Mouse (Mus musculus) CH12.LX (cell line): ENCODE results near the gene Psmg3. TPM values are rescaled to one million over a fixed set of nuclear protein-coding genes. Genes with fewer than 3 reads are reported as not detected.

Experiments used
- DNase-seq: peaks from one replicate; pipeline ENCODE4 v3.0.0-alpha.2; 2013; ENCODE audit errors: extremely low read depth
- H3K27ac ChIP-seq: 2 replicates; pipeline ENCODE4 v1.5.1; 2012; ENCODE audit warnings: low read depth, mild to moderate bottlenecking, control low read depth, moderate library complexity; ENCODE audit not compliant: insufficient read depth
- H3K27me3 ChIP-seq: replicated peaks from 2 replicates; pipeline ENCODE3; 2012; ENCODE audit warnings: inconsistent platforms
- H3K36me3 ChIP-seq, 2 experiments: replicated peaks in 1 of 2; 2 replicates each; pipeline versions ENCODE3 to v1.6.1; 2012; ENCODE audit warnings: inconsistent platforms in 1 of 2, low read length in 1 of 2, mild to moderate bottlenecking in 1 of 2, mixed read lengths in 1 of 2, moderate library complexity in 1 of 2; ENCODE audit not compliant: control insufficient read depth in 1 of 2, insufficient read depth in 1 of 2
- H3K4me1 ChIP-seq, 2 experiments: 2 replicates each; pipeline ENCODE4 v1.6.1; 2012; ENCODE audit warnings: inconsistent platforms in 1 of 2, moderate library complexity in 1 of 2; ENCODE audit not compliant: insufficient read depth in 2 of 2, control insufficient read depth in 1 of 2
- H3K4me2 ChIP-seq: 2 replicates; pipeline ENCODE4 v1.6.1; 2012; ENCODE audit warnings: low read depth, mild to moderate bottlenecking, control low read depth; ENCODE audit not compliant: poor library complexity, insufficient read depth, severe bottlenecking
- H3K4me3 ChIP-seq, 3 experiments: fragments of 150-350 bp in 1 of 3; sonication (generic) in 1 of 3; replicated peaks in 1 of 3; 2 replicates each; pipeline versions ENCODE3 to v1.5.1; 2011 to 2012; ENCODE audit warnings: low read depth in 2 of 3, low read length in 2 of 3, mild to moderate bottlenecking in 2 of 3, moderate library complexity in 2 of 3, control low read depth in 1 of 3, improper control_type of control experiment in 1 of 3, inconsistent platforms in 1 of 3, mixed read lengths in 1 of 3; ENCODE audit not compliant: poor library complexity in 1 of 3
- H3K79me2 ChIP-seq: replicated peaks from 2 replicates; pipeline ENCODE4 v1.6.1; 2012; ENCODE audit warnings: mild to moderate bottlenecking, moderate library complexity; ENCODE audit not compliant: control insufficient read depth, poor library complexity, insufficient read depth, severe bottlenecking; ENCODE audit errors: extremely low read depth
- H3K9ac ChIP-seq: 2 replicates; pipeline ENCODE4 v1.6.1; 2012; ENCODE audit warnings: low read depth, mild to moderate bottlenecking, control low read depth, moderate library complexity; ENCODE audit not compliant: insufficient read depth
- H3K9me3 ChIP-seq: replicated peaks from 2 replicates; pipeline ENCODE3; 2012; ENCODE audit warnings: low read length, inconsistent platforms, mixed read lengths
- CHD1 ChIP-seq: IDR thresholded peaks from 2 replicates; pipeline ENCODE4 v1.6.1; 2012; ENCODE audit warnings: low read depth, low read length, improper control_type of control experiment, inconsistent platforms
- EP300 ChIP-seq: IDR thresholded peaks from 2 replicates; pipeline ENCODE4 v1.6.1; 2011; ENCODE audit warnings: low read length, improper control_type of control experiment
- GABPA ChIP-seq: IDR thresholded peaks from 2 replicates; pipeline ENCODE4 v1.6.1; 2012; ENCODE audit warnings: low read depth, low read length, improper control_type of control experiment, inconsistent platforms; ENCODE audit not compliant: insufficient replicate concordance
- JUN ChIP-seq: IDR thresholded peaks from 2 replicates; pipeline ENCODE4 v1.6.1; 2011; ENCODE audit warnings: low read depth, mild to moderate bottlenecking, low read length, improper control_type of control experiment, moderate library complexity; ENCODE audit not compliant: insufficient read depth
- MEF2A ChIP-seq: IDR thresholded peaks from 2 replicates; pipeline ENCODE4 v1.6.1; 2014; ENCODE audit warnings: low read depth, mild to moderate bottlenecking, inconsistent platforms, low read length, improper control_type of control experiment, borderline replicate concordance
- MXI1 ChIP-seq: IDR thresholded peaks from 2 replicates; pipeline ENCODE4 v1.6.1; 2011; ENCODE audit warnings: mild to moderate bottlenecking, low read depth, low read length, improper control_type of control experiment
- MYC ChIP-seq: IDR thresholded peaks from 2 replicates; pipeline ENCODE4 v1.6.1; 2011; ENCODE audit warnings: low read depth, mild to moderate bottlenecking, improper control_type of control experiment, low read length
- NELFE ChIP-seq: IDR thresholded peaks from 2 replicates; pipeline ENCODE4 v1.6.1; 2011; ENCODE audit warnings: low read depth, low read length, improper control_type of control experiment
- NRF1 ChIP-seq: IDR thresholded peaks from 2 replicates; pipeline ENCODE4 v1.6.1; 2014; ENCODE audit warnings: low read depth, mild to moderate bottlenecking, inconsistent platforms, low read length, improper control_type of control experiment, moderate library complexity
- POLR2A ChIP-seq: IDR thresholded peaks from 2 replicates; pipeline ENCODE4 v1.6.1; 2011; ENCODE audit warnings: low read depth, mild to moderate bottlenecking, improper control_type of control experiment, low read length
- POLR2AphosphoS2 ChIP-seq: IDR thresholded peaks from 2 replicates; pipeline ENCODE4 v1.6.1; 2011; ENCODE audit warnings: low read depth, low read length, improper control_type of control experiment
- RAD21 ChIP-seq: IDR thresholded peaks from 2 replicates; pipeline ENCODE4 v1.6.1; 2011; ENCODE audit warnings: low read depth, mild to moderate bottlenecking, low read length, improper control_type of control experiment, moderate library complexity
- TBP ChIP-seq: conservative IDR thresholded peaks from 2 replicates; pipeline ENCODE4 v1.6.1; 2011; ENCODE audit warnings: low read depth, low read length, improper control_type of control experiment
- TCF12 ChIP-seq: IDR thresholded peaks from 2 replicates; pipeline ENCODE4 v1.6.1; 2014; ENCODE audit warnings: low read depth, mild to moderate bottlenecking, inconsistent platforms, low read length, improper control_type of control experiment
- USF1 ChIP-seq: IDR thresholded peaks from 2 replicates; pipeline ENCODE4 v1.6.1; 2014; ENCODE audit warnings: low read depth, mild to moderate bottlenecking, inconsistent platforms, low read length, improper control_type of control experiment
- ZKSCAN1 ChIP-seq: IDR thresholded peaks from 2 replicates; pipeline ENCODE4 v1.6.1; 2012; ENCODE audit warnings: low read depth, inconsistent platforms, low read length, improper control_type of control experiment, borderline replicate concordance
- dilution Hi-C: fragments of 300-500 bp; cut with MboI; formaldehyde crosslinking; loops from 2 replicates; pipeline ENCODE4 v1.14.3; 2020; ENCODE audit warnings: low sequenced_read_pairs; ENCODE audit not compliant: extremely low pct_unique_long_range_greater_than_20kb, extremely low pct_ligation_motif_present
- in situ Hi-C: fragments of 300-500 bp; cut with MboI; formaldehyde crosslinking; loops from 3 replicates; pipeline ENCODE4 v1.14.3; 2019; ENCODE audit warnings: low sequenced_read_pairs, low pct_ligation_motif_present, low pct_unique_long_range_greater_than_20kb, mixed read lengths
- polyA plus RNA-seq: library from polyadenylated mRNA; unstranded; fragments of >175 nt; gene quantifications from 2 replicates; pipeline ENCODE4 v1.2.1, GENCODE M21; 2012; ENCODE audit warnings: low read depth; ENCODE audit not compliant: insufficient read length
- total RNA-seq, 2 experiments: library from RNA; depleted of rRNA; stranded (reverse); fragments of 300-350 nt in 1 of 2; fragments of >200 nt in 1 of 2; gene quantifications; 2 replicates each; pipeline ENCODE4 v1.2.3; 2012 to 2014

Gene Psmg3
- total and polyA plus RNA-seq, 3 experiments: 43.5 to 101 (median 57.3) TPM

DNA sequence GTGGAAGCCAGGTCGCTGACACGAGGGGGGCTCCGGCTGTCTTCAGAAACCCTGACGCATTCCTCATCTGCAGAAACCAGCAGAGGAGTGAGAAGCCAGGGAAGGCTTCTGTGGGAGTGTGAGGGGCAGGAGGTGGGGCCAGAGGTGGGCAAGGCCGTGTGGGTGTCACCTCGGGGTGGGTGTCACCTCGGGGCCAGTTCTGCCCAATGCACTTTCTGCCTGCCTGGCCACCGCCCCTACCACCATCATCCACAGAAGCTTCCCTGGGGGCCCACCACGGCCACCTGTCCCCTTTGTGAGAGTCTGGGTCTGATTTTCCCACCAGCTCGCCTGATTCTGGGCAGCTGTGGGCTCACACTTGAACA lies 13.6 kb downstream of the Psmg3 start:
- H3K27ac ChIP-seq: no peak overlapping the region
- H3K79me2 ChIP-seq: no peaks in the 10 kb centered on the region
- H3K4me1 ChIP-seq: peaks cover 16 to 24% of the 10 kb centered on the region in 2 experiments
- H3K9me3 ChIP-seq: peaks cover 3% of the 10 kb centered on the region
- TF ChIP-seq USF1 (no peak), POLR2A (no peak), POLR2AphosphoS2 (no peak), ZKSCAN1 (no peak), EP300 (no peak), MXI1 (no peak), GABPA (no peak), MYC (no peak), NRF1 (no peak), MEF2A (no peak), TCF12 (no peak), CHD1 (no peak), RAD21 (no peak)
- no peak for DNase-seq
- H3K4me2 ChIP-seq: no peak overlapping the region
- H3K27me3 ChIP-seq: peaks cover 13% of the 10 kb centered on the region
- in situ Hi-C loops: no loop called here
- dilution Hi-C loops: no loop called here
- no peak overlapping the region for H3K9ac ChIP-seq
- H3K4me3 ChIP-seq: no peak overlapping the region
- H3K36me3 ChIP-seq: no peaks in the 10 kb centered on the region

- TF ChIP-seq NELFE (no peak), TBP (no peak), ZKSCAN1 (no peak), JUN (no peak)
- H3K4me3 ChIP-seq: no peak overlapping the region
- no peak overlapping the region for H3K9ac ChIP-seq
- in situ Hi-C loops (no loop called here), dilution Hi-C loops (no loop called here)
- no peaks in the 10 kb centered on the region for H3K36me3 ChIP-seq
- peaks cover 3% of the 10 kb centered on the region for H3K9me3 ChIP-seq
- no peak for DNase-seq
- H3K79me2 ChIP-seq: no peaks in the 10 kb centered on the region
- peak overlapping the region; percentile 7; the same call in 1 of the 2 replicates for H3K4me2 ChIP-seq
- peaks cover 16 to 24% of the 10 kb centered on the region in 2 experiments for H3K4me1 ChIP-seq
- no peak overlapping the region for H3K27ac ChIP-seq
- peaks cover 13% of the 10 kb centered on the region for H3K27me3 ChIP-seq
These were observed 14.1 kb downstream of the Psmg3 start for GRCm38 (mm10) chr5:139812398-139813125.
